Mouse (Mus musculus): Measurements from ENCODE around the gene Mthfd1l.

GRCm38 (mm10) chr10:3996170-3996876 is 23.4 kb downstream of the Mthfd1l start:
- TF ChIP-seq CTCF (IDR thresholded peaks at IDR 0.05; ENCODE audit: borderline replicate concordance, insufficient read depth, low read depth, low read length) (peak; percentile 85), POLR2A (IDR thresholded peaks at IDR 0.05; ENCODE audit: borderline replicate concordance, insufficient read depth, low read length) (no peak)
